Mouse (Mus musculus): Measurements from ENCODE around the gene Tmem30c. TPM values are rescaled to one million over a fixed set of nuclear protein-coding genes. Genes with fewer than 3 reads are reported as not detected.

Tmem30c gene
- 0.19 to 0.21 TPM in 2 of 4 replicates, not detected in the others for total RNA-seq (2023)

GRCm38 (mm10) chr16:57292765-57293164 lies at the start of gene Tmem30c:
Gene Tmem30c (minus strand): TSS chr16:57292865.

GRCm38 (mm10) chr16:57231089-57231936 lies 61.4 kb downstream of the Tmem30c start, which contains the start of gene Tbc1d23:
Gene Tbc1d23 (minus strand): TSS chr16:57231504.

Other genes starting within 250 kb of the Tmem30c start
- not detected in 4 replicates for gene Tmem45a2, start 221.5 kb downstream of the Tmem30c start, total RNA-seq (2023)
- gene Tomm70a, start 171.2 kb downstream of the Tmem30c start, total RNA-seq (2023), result 27.2 to 29.3 TPM (median 28.8 TPM) in 4 replicates
- gene Nit2, start 125.5 kb downstream of the Tmem30c start, total RNA-seq (2023), result 11.9 to 22.1 TPM (median 18.8 TPM) in 4 replicates
- gene Tbc1d23, start 61.4 kb downstream of the Tmem30c start, total RNA-seq (2023), result 51.5 to 65.1 TPM (median 54.9 TPM) in 4 replicates
- 170 to 177 TPM (median 173 TPM) in 4 replicates for gene Filip1l, start 60.2 kb upstream of the Tmem30c start, total RNA-seq (2023)

All from B cell, adult 62 days (primary cell).